Mouse (Mus musculus) cerebellum, adult 2 months (tissue): ENCODE data around the gene Agap1. TPM values are rescaled to one million over a fixed set of nuclear protein-coding genes. Genes with fewer than 3 reads are reported as not detected.

Experiments used
- DNase-seq, 2 experiments: peaks; one replicate each; pipeline ENCODE4 v3.0.0; 2021
- H3K27ac ChIP-seq: fragments of 200-500 bp; 2 replicates; pipeline ENCODE4 v1.5.1; 2012; ENCODE audit warnings: low read length, control low read depth, inconsistent platforms; ENCODE audit not compliant: insufficient read depth
- H3K27me3 ChIP-seq: fragments of 200-500 bp; 2 replicates; pipeline ENCODE4 v1.6.1; 2012; ENCODE audit warnings: inconsistent platforms, mild to moderate bottlenecking, low read length, moderate library complexity; ENCODE audit not compliant: control insufficient read depth, insufficient read depth
- H3K4me1 ChIP-seq: fragments of 200-500 bp; 2 replicates; pipeline ENCODE4 v1.6.1; 2011; ENCODE audit warnings: low read length; ENCODE audit not compliant: control insufficient read depth, insufficient read depth
- H3K4me3 ChIP-seq: fragments of 200-500 bp; replicated peaks from 2 replicates; pipeline ENCODE3; 2011; ENCODE audit warnings: mild to moderate bottlenecking, low read depth, low read length, control low read depth; ENCODE audit not compliant: insufficient read depth
- CTCF ChIP-seq: fragments of 200-500 bp; IDR thresholded peaks from 2 replicates; pipeline ENCODE4 v1.5.1; 2011; ENCODE audit warnings: low read depth, mild to moderate bottlenecking, control low read depth, low read length, moderate library complexity, borderline replicate concordance; ENCODE audit not compliant: insufficient read depth
- POLR2A ChIP-seq: fragments of 200-500 bp; IDR thresholded peaks from 2 replicates; pipeline ENCODE4 v1.6.1; 2011; ENCODE audit warnings: low read length, control low read depth, borderline replicate concordance; ENCODE audit not compliant: insufficient read depth
- WGBS: fragments of 180-500 bp; shearing (Covaris S2); methylation state at CpG from one replicate; pipeline ENCODE4 v1.1.7; 2018; 5-methylcytosine and 5-hydroxymethylcytosine counted together
- polyA plus RNA-seq: library from polyadenylated mRNA; depleted of rRNA; stranded (reverse); fragments of >200 nt; gene quantifications from 2 replicates; pipeline ENCODE4 v1.2.3, GENCODE M21; 2012

The Agap1 gene
- polyA plus RNA-seq, 1 experiment: 82.9 TPM

DNA sequence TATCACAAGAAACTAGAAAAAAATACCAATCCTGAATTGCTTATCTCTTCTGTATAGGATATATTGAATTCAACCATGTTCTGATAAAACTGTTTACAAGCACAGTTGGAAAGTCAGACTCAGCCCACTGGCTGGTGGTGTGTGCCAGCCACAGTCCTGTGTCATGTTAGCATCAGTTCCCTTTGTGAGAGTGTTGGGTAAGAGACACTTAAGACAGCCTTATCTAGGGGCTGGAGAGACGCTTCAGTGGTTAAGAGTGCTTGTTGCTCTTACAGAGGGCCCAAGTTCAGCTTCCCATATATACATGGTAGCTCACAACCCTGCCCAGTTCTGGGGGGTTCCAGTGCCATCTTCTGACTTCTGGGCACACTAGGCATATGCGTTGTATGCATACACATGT lies 261.6 kb downstream of the Agap1 start:
- TF ChIP-seq POLR2A (no peak), CTCF (no peak)
- 93% methylated on average over 2 of the region's 2 CpGs for WGBS
- DNase-seq: no peak
- Histone ChIP-seq H3K4me3 (no peak overlapping the region), H3K4me1 (peaks cover 5% of the 10 kb centered on the region), H3K27ac (no peak overlapping the region), H3K27me3 (no peaks in the 10 kb centered on the region)

DNA sequence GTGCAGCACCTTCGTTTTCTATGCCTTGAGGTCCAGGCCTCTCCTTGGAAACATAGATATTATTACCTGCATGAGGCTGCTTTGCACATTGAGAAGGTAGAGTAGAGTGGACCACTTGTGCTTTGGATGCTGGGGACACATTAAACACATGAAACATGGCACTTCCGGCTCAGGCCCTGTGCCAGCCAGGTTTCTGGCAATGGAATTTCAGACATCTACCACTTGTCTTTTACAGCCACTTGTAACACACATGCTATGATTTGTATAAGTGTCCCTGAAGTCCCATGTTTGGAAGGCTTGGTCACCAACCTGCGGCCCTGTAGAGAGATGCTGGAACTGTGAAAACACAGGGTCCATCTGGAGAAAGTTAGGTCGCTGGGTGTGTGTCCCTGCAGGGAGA lies 262.5 kb downstream of the Agap1 start:
- Histone ChIP-seq H3K27me3 (no peaks in the 10 kb centered on the region), H3K4me3 (no peak overlapping the region), H3K4me1 (peaks cover 7% of the 10 kb centered on the region), H3K27ac (no peak overlapping the region)
- DNase-seq: no peak
- 92% methylated on average over 4 of the region's 4 CpGs for WGBS
- no peak for TF ChIP-seq POLR2A
- no peak for TF ChIP-seq CTCF

DNA sequence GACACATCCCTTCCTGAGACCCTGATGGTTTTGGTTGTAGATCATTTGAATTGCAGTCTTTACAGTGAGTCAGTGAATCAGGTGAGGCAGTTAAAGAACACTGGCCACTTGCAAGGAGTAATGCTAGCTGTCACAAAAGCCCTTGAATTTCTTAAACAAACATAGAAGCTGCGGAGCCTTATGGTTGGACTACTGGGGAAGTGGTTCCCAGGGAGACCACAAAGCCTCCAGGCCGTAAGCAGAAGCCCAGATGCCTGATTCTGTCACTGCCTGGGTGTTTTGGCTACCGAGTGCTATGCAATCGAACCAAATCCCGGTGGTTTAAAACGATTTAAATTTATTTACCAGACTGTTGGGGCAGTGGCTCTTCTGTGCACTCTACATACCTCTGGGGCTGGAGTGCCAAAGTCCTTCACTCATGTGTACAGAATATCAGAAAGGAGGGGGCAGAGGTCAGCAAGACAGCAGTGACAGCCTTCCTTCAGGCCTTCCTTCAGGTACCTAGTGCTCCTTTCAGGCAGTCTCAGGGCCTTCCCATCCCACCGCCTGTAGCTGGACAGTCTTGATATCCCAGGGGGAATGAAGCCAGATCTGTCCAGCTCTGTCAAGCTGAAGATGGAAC lies 264.3 kb downstream of the Agap1 start:
- no peak for TF ChIP-seq POLR2A
- TF ChIP-seq CTCF: no peak
- no peak overlapping the region for H3K27ac ChIP-seq
- H3K4me3 ChIP-seq: no peak overlapping the region
- no peak for DNase-seq
- no peaks in the 10 kb centered on the region for H3K27me3 ChIP-seq
- H3K4me1 ChIP-seq: peaks cover 9% of the 10 kb centered on the region
- 77% methylated on average over 7 of the region's 7 CpGs for WGBS

DNA sequence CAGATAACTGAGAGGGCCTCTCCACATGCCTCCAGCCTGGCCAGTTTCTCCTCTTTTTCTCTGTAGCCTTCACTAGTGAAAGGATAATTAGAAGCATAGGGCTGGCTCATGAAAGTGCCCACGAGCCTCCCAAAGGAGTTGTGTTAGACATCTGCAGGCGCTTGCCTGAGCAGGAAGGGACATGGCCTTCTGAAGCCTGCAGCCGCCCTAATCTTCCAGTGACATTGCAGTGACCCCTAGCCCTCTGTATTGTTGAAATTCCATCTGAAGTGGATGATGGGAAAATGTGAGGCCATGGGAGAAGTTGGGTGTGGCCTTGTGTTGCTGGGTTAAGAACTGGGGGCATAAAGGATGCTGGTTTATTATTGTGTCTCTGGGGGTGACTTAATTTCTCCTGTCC lies 269.5 kb downstream of the Agap1 start:
- TF ChIP-seq POLR2A: no peak
- TF ChIP-seq CTCF: no peak
- Histone ChIP-seq H3K4me3 (no peak overlapping the region), H3K4me1 (peaks cover 14% of the 10 kb centered on the region), H3K27ac (no peak overlapping the region), H3K27me3 (no peaks in the 10 kb centered on the region)
- DNase-seq: no peak
- 70% methylated on average over 3 of the region's 3 CpGs for WGBS

DNA sequence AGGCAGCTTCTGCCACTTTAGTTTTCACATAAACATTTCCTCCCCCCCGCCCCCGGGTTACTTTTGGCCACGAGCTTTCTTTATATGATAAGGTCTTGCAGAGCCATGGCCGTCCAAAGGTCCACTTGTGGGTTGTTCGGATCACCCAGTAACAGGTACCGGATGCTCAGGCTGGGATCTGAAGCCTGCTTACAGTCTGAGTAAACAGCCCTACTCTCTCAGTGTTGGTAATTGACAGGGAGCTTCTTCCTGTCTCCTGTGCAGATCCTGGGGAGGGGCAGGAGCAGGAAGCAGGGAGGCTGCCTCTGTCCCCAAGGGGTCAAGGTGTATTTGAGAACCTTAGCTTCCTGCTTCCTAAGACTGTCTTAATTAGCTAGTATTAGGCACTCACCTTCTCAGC lies 269.9 kb downstream of the Agap1 start:
- H3K4me1 ChIP-seq: peaks cover 14% of the 10 kb centered on the region

DNA sequence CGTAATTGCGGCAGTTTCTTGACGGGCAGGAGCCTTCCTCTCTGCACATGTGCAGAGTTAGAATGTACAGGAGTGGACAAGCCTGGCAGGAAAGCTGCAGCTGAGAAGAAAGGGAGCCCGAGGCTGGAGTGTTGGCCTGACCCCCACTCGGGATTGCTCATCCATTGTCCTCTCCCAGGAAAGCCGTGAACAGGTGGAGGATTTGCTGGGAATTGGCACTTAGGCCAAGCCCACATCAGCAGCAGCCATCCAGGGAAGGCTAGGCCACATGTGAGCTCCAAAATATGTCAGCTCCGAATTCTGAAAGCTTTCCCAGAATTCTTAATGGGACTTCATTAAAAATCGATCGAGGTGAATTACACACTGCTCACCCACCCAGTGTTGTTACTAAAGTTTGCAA lies 270.4 kb downstream of the Agap1 start:
- H3K27ac ChIP-seq: no peak overlapping the region
- no peak overlapping the region for H3K4me3 ChIP-seq
- H3K27me3 ChIP-seq: no peaks in the 10 kb centered on the region
- DNase-seq: no peak
- peaks cover 14% of the 10 kb centered on the region for H3K4me1 ChIP-seq
- no peak for TF ChIP-seq CTCF
- no peak for TF ChIP-seq POLR2A
- WGBS: 52% methylated on average over 9 of the region's 9 CpGs

More for the DNA sequence above, 269.9 kb downstream of the Agap1 start:
- WGBS: 90% methylated on average over 6 of the region's 6 CpGs
- H3K27me3 ChIP-seq: no peaks in the 10 kb centered on the region
- no peak for DNase-seq
- TF ChIP-seq POLR2A (no peak), CTCF (no peak)
- H3K27ac ChIP-seq: no peak overlapping the region
- H3K4me3 ChIP-seq: no peak overlapping the region

DNA sequence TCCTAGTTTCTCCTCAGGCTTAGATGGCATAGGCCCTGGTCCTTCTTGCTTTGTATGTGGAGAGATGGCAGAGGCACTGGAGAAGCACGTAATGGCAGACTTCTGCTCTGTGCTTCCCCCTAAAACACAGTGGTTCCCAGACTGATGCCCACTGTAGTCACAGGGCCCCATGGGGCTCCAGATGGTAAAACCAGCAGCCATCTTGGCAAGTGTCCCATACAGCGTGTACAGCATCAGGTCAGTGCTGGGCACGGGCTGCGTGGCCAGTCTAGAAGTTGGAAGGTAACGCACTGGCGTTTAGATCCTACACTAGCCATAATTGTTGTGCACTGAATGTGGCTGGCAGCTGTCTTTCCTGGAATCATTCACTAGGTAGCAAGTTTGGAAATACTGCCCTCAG lies 273.9 kb downstream of the Agap1 start:
- H3K27ac ChIP-seq: no peak overlapping the region
- peaks cover 6% of the 10 kb centered on the region for H3K4me1 ChIP-seq
- no peaks in the 10 kb centered on the region for H3K27me3 ChIP-seq
- no peak for TF ChIP-seq CTCF
- TF ChIP-seq POLR2A: no peak
- no peak overlapping the region for H3K4me3 ChIP-seq
- no peak for DNase-seq
- WGBS: 41% methylated on average over 6 of the region's 6 CpGs

DNA sequence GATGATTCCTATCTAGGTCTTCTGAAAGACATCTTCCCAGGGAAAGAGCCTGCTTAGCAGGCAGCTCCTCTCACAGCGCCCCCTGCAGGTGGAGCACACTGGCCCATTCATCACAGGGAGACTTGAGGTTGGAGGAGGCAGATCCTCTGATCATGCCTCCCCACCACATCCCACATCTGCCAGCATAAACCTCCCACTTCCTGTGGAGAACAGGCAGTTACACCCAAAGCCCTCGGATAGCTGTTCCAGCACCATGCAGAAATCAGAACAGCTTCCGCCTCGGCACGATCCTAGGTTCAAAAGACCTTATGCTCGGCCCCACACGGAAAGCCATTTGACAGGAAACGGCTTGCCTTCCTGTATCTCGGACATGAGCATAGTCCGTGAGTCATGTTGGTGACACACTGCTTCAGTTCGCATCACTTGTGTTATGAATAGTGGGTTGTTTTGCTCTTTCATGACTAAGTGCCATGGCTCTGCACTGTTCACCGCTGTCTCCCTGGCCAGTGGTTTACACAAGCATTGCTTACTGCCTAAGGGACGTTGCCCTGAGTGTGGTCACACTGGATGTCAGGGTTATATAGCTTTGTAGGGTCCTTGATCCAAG lies 276.1 kb downstream of the Agap1 start:
- no peaks in the 10 kb centered on the region for H3K27me3 ChIP-seq
- TF ChIP-seq CTCF: no peak
- WGBS: 82% methylated on average over 13 of the region's 13 CpGs

More for the DNA sequence above, 276.1 kb downstream of the Agap1 start:
- H3K27ac ChIP-seq: no peak overlapping the region
- H3K4me1 ChIP-seq: no peaks in the 10 kb centered on the region
- no peak overlapping the region for H3K4me3 ChIP-seq
- DNase-seq: no peak
